In genomic region chr2:101983082-101983852, GRCm38 (mm10) we compare ENCODE assay signal across 8 mouse cellular contexts.
DNase-seq lines count a peak whose midpoint lies in the region; ATAC-seq and TF ChIP-seq lines count a peak whose summit lies in the region.

No protein-coding gene starts in this region.

- DNase-seq in hindbrain, postnatal 0 days (ENCODE audit: low spot score): peak; percentile 62
- DNase-seq in limb, embryonic 11.5 days (ENCODE audit: low spot score): peak; percentile 64
- DNase-seq in urinary bladder, postnatal 25 days (ENCODE audit: low spot score): no peak
- no peak for DNase-seq in yolk sac, embryonic 10.5 days (ENCODE audit: low spot score)

- no peak overlapping the region for H3K9ac ChIP-seq in heart, embryonic 16.5 days (ENCODE audit: low read length)
- H3K9ac ChIP-seq in heart, embryonic 11.5 days (ENCODE audit: low read depth, low read length): no peak overlapping the region
- H3K9ac ChIP-seq in hindbrain, postnatal 0 days (replicated peaks; ENCODE audit: low read length): no peak overlapping the region
- H3K9ac ChIP-seq in limb, embryonic 11.5 days (ENCODE audit: low read length): no peak overlapping the region; the same call in 1 of the 2 replicates
- no peak overlapping the region for H3K9ac ChIP-seq in neural tube, embryonic 14.5 days (replicated peaks; ENCODE audit: low read depth, low read length)

- WGBS in heart, embryonic 16.5 days: 35% methylated on average over 15 of the region's 15 CpGs
- WGBS in heart, embryonic 11.5 days (ENCODE audit: insufficient replicate concordance): 34% methylated on average over 15 of the region's 15 CpGs
- 29% methylated on average over 15 of the region's 15 CpGs for WGBS in hindbrain, postnatal 0 days
- WGBS in limb, embryonic 11.5 days: 26% methylated on average over 15 of the region's 15 CpGs
- 32% methylated on average over 15 of the region's 15 CpGs for WGBS in neural tube, embryonic 14.5 days

- no peaks in the 10 kb centered on the region for H3K27me3 ChIP-seq in heart, embryonic 16.5 days (ENCODE audit: control insufficient read depth, insufficient read depth, low read length)
- no peaks in the 10 kb centered on the region for H3K27me3 ChIP-seq in heart, embryonic 11.5 days (ENCODE audit: control insufficient read depth, insufficient read depth, low read length)
- H3K27me3 ChIP-seq in hindbrain, postnatal 0 days (ENCODE audit: insufficient read depth, low read length): no peaks in the 10 kb centered on the region
- no peaks in the 10 kb centered on the region for H3K27me3 ChIP-seq in limb, embryonic 11.5 days (ENCODE audit: control insufficient read depth, insufficient read depth, low read length)
- no peaks in the 10 kb centered on the region for H3K27me3 ChIP-seq in neural tube, embryonic 14.5 days (ENCODE audit: control insufficient read depth, insufficient read depth, low read length)

- no peak overlapping the region for H3K27ac ChIP-seq in heart, embryonic 16.5 days (ENCODE audit: low read length)
- no peak overlapping the region for H3K27ac ChIP-seq in heart, embryonic 11.5 days (ENCODE audit: low read depth, low read length)
- H3K27ac ChIP-seq in embryonic fibroblast, embryonic 13.5 days (ENCODE audit: insufficient read depth, low read length): peak overlapping the region; percentile 84
- H3K27ac ChIP-seq in hindbrain, postnatal 0 days: peak overlapping the region; percentile 16; the same call in 1 of the 2 replicates
- no peak overlapping the region for H3K27ac ChIP-seq in limb, embryonic 11.5 days (replicated peaks; ENCODE audit: low read depth, low read length)
- H3K27ac ChIP-seq in neural tube, embryonic 14.5 days (ENCODE audit: low read depth, low read length): 0 out of 2 replicates have a peak overlapping the region, but pooled peaks have one; percentile 28

- no peak for TF ChIP-seq CTCF in embryonic fibroblast, embryonic 13.5 days (IDR thresholded peaks at IDR 0.05; ENCODE audit: borderline replicate concordance, insufficient read depth, low read length)
- peak; percentile 38 for TF ChIP-seq CTCF in hindbrain, postnatal 0 days (IDR thresholded peaks at IDR 0.05; ENCODE audit: low read depth)

- H3K4me3 ChIP-seq in heart, embryonic 16.5 days (ENCODE audit: low read length): no peak overlapping the region
- no peak overlapping the region for H3K4me3 ChIP-seq in heart, embryonic 11.5 days (ENCODE audit: low read depth, low read length)
- no peak overlapping the region for H3K4me3 ChIP-seq in embryonic fibroblast, embryonic 13.5 days (ENCODE audit: insufficient read depth, low read length)
- no peak overlapping the region for H3K4me3 ChIP-seq in hindbrain, postnatal 0 days (ENCODE audit: low read length)
- no peak overlapping the region for H3K4me3 ChIP-seq in limb, embryonic 11.5 days (ENCODE audit: low read depth, low read length)
- H3K4me3 ChIP-seq in neural tube, embryonic 14.5 days (ENCODE audit: low read depth, low read length): no peak overlapping the region

- H3K36me3 ChIP-seq in heart, embryonic 16.5 days (ENCODE audit: control insufficient read depth, insufficient read depth): no peaks in the 10 kb centered on the region
- H3K36me3 ChIP-seq in heart, embryonic 11.5 days (ENCODE audit: control insufficient read depth, insufficient read depth, low read length): no peaks in the 10 kb centered on the region
- H3K36me3 ChIP-seq in hindbrain, postnatal 0 days (ENCODE audit: insufficient read depth, low read length): no peaks in the 10 kb centered on the region
- no peaks in the 10 kb centered on the region for H3K36me3 ChIP-seq in limb, embryonic 11.5 days (ENCODE audit: control insufficient read depth, insufficient read depth, low read length)
- H3K36me3 ChIP-seq in neural tube, embryonic 14.5 days (ENCODE audit: control insufficient read depth, insufficient read depth, low read length): no peaks in the 10 kb centered on the region

- TF ChIP-seq POLR2A in embryonic fibroblast, embryonic 13.5 days (IDR thresholded peaks at IDR 0.05; ENCODE audit: low read depth, low read length): no peak

- no peak overlapping the region for H3K4me2 ChIP-seq in heart, embryonic 16.5 days (ENCODE audit: low read depth, low read length)
- no peak overlapping the region for H3K4me2 ChIP-seq in heart, embryonic 11.5 days
- H3K4me2 ChIP-seq in hindbrain, postnatal 0 days (ENCODE audit: low read depth, low read length): no peak overlapping the region
- H3K4me2 ChIP-seq in limb, embryonic 11.5 days (ENCODE audit: low read depth, severe bottlenecking): no peak overlapping the region
- H3K4me2 ChIP-seq in neural tube, embryonic 14.5 days (ENCODE audit: low read depth, low read length): no peak overlapping the region

- H3K4me1 ChIP-seq in heart, embryonic 16.5 days (ENCODE audit: control insufficient read depth, insufficient read depth, low read length): peaks cover 33% of the 10 kb centered on the region
- peaks cover 44% of the 10 kb centered on the region for H3K4me1 ChIP-seq in heart, embryonic 11.5 days (ENCODE audit: control insufficient read depth, insufficient read depth, low read length)
- peaks cover 42% of the 10 kb centered on the region for H3K4me1 ChIP-seq in embryonic fibroblast, embryonic 13.5 days (ENCODE audit: control insufficient read depth, insufficient read depth, low read length)
- H3K4me1 ChIP-seq in hindbrain, postnatal 0 days (ENCODE audit: insufficient read depth, low read length): peaks cover 20% of the 10 kb centered on the region
- peaks cover 33% of the 10 kb centered on the region for H3K4me1 ChIP-seq in limb, embryonic 11.5 days (ENCODE audit: control insufficient read depth, insufficient read depth, low read length)
- peaks cover 27% of the 10 kb centered on the region for H3K4me1 ChIP-seq in neural tube, embryonic 14.5 days (ENCODE audit: control insufficient read depth, insufficient read depth, low read length)

- ATAC-seq in heart, embryonic 16.5 days (replicated peaks; ENCODE audit: extremely low read depth, insufficient read depth, low FRiP score): peak; percentile 47
- ATAC-seq in heart, embryonic 11.5 days (replicated peaks; ENCODE audit: insufficient number of reproducible peaks, low FRiP score, low TSS enrichment): no peak
- ATAC-seq in hindbrain, postnatal 0 days: peak; percentile 22; the same call in 1 of the 2 replicates
- peak; percentile 56; the same call in 1 of the 2 replicates for ATAC-seq in limb, embryonic 11.5 days (ENCODE audit: insufficient number of reproducible peaks, low FRiP score, low TSS enrichment, low read depth)
- no peak for ATAC-seq in neural tube, embryonic 14.5 days (ENCODE audit: low read depth)

- H3K9me3 ChIP-seq in heart, embryonic 16.5 days (replicated peaks; ENCODE audit: control insufficient read depth, low read length): no peaks in the 10 kb centered on the region
- no peaks in the 10 kb centered on the region for H3K9me3 ChIP-seq in heart, embryonic 11.5 days (replicated peaks; ENCODE audit: control insufficient read depth, low read length)
- H3K9me3 ChIP-seq in hindbrain, postnatal 0 days (ENCODE audit: low read length): no peaks in the 10 kb centered on the region
- H3K9me3 ChIP-seq in limb, embryonic 11.5 days (ENCODE audit: control insufficient read depth, low read length): no peaks in the 10 kb centered on the region
- H3K9me3 ChIP-seq in neural tube, embryonic 14.5 days (ENCODE audit: control insufficient read depth, low read length): no peaks in the 10 kb centered on the region

Comparison
In these comparisons a context has a peak if more than half of its experiments do, and no peak if none do; other contexts are left out.
1. ATAC-seq: peak in heart, embryonic 16.5 days (single experiment), hindbrain, postnatal 0 days (single experiment) and limb, embryonic 11.5 days (single experiment); none in heart, embryonic 11.5 days (single experiment) and neural tube, embryonic 14.5 days (single experiment).
2. H3K27ac ChIP-seq: peak in embryonic fibroblast, embryonic 13.5 days (single experiment), hindbrain, postnatal 0 days (single experiment) and neural tube, embryonic 14.5 days (single experiment); none in heart, embryonic 16.5 days (single experiment), heart, embryonic 11.5 days (single experiment) and limb, embryonic 11.5 days (single experiment).
3. DNase-seq: peak in hindbrain, postnatal 0 days (single experiment) and limb, embryonic 11.5 days (single experiment); none in urinary bladder, postnatal 25 days (single experiment) and yolk sac, embryonic 10.5 days (single experiment).